Mouse (Mus musculus) left cerebral cortex, adult 11 months (tissue): Measurements from ENCODE around the gene Magi2.
A peak's percentile ranks its signal among the peaks of the same experiment; 100 is the strongest.

Experiments
- DNase-seq: peaks from one replicate; pipeline ENCODE4 v3.0.0; 2022; ENCODE audit warnings: low spot score

Gene Magi2

DNA sequence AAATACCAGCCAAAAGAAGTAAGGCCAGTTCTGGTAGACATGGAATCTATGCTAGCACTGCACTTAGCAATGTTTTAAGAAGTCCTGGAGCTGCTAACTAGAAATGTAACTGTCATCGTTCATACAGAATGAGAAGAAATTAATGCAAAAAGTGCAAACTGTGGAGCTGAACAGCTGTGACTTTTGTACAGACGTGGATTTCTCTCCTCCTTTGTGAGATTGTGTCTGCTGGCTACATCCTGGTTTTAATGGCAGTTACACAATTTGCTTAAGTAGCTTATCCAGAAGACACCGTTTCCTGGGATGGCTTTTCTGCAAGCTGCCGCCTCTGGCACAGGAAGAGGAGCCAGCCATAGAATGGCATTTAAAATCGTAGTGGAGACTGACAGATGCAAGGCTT lies 1136.4 kb downstream of the Magi2 start:
- DNase-seq = no peak

DNA sequence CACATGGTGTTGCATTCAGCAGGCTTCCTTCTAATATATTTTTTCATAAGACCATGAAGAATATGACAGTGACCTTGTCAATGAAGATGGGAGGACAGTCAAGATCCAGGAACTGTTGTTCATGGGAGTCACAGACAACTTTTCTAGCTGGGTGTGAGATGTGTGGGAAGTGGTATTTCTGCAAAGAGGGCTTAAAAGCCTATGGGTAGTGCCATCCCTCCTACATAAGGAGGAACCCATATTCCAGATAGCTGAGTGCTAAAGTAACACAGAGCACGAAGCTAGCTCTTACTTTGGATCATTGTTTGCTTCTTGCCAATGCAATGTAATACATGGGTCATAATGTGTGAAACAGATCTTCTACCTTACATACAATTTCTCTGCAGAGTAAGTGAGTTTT lies 1146.8 kb downstream of the Magi2 start:
- DNase-seq = no peak

DNA sequence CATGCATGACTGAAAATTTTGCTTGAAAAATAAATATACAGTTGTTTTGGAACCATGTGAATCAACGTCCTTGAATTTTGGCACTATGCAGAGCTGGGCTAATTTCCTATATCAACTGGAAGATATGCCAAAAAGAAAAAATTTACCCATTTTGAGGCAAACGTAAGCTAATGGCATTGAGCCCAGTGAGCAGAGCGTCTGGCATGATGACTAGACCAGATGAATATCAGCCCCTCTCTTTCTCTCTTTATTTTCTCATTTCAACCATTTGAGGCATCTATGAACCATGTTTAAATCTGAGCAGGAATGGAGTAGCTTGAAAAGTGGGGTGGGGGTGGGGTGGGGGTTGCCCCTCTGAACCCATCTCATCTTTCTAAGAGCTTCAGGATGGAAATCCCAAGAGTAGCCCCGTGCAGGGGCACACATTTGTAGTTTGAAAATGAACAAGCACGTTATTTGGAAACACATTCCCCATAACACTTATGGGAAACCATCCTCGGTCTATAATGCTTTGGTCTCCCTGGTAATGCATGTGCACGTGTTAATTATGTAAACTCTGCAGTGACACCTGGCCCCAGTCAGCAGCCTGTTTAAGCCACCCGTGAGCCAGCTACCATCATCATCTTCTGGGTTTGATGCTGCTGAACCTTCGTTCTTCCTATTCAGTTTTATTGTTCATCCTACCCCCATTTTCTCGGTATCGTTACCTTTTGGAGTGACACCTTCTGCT lies 1151.4 kb downstream of the Magi2 start:
- no peak for DNase-seq

DNA sequence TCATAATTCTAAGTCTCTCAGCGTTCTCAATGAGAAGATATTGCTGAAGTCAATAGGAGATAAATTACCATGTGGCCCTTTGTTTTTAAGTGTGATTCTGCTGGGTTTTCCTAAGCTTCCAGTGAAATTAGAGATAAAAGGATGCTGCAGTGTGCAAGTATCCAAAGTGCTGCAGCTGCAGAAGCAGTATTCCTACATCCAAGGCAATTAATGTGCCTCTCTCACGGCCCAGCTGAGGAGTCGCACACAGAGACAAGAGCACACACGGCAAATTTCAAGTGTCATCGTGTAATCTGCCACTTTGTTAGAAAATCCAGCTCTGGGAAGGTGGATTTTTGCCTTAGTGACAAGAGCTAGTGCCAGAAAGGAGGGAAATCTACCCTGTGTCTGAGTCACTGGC lies 1177.7 kb downstream of the Magi2 start:
- DNase-seq = no peak

DNA sequence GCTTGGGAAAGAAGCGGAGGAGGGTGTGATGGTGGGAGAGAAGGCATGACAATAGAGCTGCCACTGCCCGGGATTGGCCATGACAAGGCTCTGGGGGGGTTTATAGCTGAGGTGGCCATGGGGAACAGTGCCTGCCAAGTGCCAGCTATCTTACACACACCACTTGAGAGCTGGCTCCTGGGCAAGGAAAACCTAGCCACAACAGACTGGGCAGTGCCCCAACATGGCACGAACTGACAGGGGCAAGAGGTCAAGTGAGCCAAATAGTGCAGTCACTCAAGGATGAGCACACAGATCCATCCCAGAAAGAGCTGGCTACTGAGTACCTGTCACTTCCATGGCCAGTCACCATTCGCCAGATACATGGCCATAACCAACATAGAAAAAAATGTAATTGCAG lies 1179.8 kb downstream of the Magi2 start:
- no peak for DNase-seq

DNA sequence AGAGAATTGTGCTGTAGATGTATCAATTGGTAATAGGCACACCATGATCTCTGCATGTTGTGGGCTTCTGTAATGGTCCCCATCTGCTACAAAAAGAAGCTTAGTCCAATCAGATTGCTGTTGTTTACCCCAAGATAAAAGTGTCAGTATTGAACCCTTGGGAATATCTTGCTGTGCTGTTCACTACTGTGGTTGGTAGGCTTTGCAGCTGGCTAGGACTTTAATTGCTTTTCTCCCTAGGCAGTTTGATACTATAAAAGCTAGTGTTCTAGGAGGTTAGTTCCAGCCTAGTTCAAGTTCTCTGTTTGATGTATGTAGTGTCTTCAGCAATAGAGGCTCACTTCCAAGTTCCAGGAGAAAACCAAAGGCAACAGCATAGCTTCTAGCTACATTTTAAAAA lies 1188.5 kb downstream of the Magi2 start:
- no peak for DNase-seq

DNA sequence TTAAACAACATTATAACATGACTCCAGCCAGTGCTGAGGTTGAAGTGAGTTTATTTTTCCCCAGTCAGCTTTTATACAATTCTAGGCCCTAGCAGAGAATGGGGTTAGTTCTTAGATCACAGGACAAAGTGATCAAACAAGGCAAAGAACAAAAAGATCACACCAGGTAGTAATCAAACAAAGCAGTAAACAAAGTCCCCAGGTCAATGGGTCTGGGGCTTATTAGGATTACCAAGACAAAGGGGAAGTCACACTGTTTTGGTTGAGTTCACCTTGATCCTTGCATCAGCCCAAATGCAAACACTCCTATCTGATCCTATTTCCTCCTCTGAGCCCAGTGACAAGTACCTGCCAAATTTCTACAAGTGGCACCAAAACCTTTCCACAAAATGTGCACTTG lies 1190.5 kb downstream of the Magi2 start:
- DNase-seq = no peak

DNA sequence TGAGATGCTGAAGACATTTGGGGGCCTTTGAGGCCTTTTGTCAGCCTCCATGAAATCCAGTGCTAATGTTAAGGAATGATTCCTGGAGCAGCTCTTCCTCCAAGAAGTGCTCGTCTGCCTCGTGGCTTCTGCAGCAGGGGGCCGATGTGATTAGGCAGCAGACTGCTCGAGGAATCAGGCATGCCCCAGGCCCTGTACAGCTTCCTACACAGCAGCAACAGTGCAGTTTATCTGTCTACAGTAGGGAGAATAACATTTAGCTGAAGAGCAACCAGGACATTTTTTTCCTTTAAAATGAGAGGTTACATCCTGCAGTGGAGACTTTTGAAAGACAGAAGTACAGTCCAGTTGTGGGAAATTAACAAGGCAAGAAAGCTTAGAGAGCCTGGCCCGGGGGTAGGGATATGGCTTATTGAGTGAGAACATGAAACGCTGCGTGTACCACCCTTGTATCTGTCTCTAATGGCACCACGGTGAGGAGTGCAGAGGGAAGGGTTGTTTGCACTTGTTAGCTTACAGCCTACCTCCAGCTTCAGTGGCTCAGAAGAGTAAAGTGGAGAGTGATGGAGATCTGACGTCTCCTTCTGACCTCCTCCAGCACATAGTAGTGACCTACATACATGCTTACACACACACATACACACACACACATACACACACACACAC lies 1205.4 kb downstream of the Magi2 start:
- DNase-seq = no peak

DNA sequence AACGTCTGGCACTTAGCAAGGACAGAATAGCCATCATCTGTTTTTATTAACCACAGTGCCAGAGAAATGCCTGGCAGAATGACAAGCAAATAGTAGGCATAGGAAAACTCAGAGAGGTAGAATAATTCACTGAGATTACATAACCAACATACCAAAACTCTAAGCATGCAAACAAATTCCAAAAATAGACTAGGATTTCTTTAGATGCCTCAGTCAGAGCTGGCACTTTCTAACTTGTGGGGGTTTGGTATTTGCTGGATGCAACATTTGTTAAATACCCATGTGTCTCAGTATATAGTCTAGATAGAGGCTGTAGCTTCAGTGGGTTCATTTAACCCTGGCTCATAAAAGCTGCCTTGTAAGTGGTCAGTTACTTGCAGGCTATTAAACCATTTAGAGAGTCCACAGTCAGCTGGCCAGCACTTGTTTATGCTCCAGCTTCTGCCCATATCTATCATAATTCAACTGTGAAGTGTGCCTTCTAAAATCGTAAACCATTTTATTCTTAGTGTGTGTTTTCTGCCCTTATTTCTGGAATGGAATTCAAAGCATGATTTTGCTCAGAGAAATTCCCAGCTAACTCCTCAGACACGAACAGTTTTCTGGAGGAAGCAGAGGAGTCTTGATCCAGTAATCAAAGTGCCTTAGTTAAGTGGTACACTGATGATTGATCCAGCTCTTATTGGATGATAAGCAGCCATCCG lies 1219.8 kb downstream of the Magi2 start:
- DNase-seq = peak; percentile 42

DNA sequence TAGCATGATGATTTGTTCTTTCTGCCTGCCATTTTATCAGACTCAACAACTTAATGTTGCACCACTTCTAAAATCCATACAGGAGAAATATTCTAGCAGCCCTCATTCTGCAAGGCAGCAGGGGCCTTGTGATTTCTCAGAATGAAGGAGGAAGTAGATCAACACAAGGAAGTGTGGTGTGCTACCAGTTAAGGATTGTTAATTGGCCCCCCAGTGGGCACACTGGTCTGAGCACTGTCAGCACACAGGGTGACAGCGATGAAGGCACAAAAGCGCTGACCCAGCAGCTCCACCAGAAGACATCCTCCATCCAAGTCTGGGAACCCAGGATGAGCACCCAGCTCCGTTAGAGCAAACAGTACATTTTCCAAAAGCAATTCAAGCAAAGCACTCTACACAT lies 1229.3 kb downstream of the Magi2 start:
- DNase-seq = no peak

DNA sequence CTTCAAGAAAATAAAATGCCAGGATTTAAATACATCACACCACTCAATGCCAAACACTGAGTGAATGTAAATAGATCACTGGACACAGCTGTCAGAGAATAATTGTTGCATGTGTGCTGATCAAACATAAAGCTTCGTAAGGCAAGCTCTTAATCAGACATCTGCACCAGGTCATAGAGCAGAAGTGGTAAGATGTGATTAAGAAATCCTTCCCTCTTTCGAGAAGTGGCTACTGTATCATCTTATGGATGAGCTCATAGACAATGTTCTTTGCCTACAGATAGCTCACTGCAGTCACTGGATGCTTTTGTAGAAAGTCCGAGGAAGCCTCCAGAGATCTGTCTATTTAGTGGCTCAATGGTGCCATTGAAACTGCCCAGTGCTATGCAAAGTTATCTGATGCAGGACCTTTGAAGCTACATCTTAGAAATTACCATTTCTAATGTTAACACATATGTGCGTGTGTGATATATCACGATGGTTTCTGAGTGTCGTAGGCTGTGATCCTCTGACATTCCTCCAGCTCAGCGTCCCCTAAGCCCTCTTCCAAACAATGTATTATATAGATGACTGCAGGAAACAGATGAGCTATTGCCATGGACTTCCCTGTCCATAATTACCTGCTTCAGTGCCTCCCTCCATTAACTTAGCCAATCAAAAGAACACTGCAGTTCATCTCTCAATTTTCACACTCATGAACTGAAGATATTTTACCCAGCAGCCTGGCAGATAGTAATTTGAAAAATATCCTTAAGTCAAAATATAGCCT lies 1231.1 kb downstream of the Magi2 start:
- no peak for DNase-seq

DNA sequence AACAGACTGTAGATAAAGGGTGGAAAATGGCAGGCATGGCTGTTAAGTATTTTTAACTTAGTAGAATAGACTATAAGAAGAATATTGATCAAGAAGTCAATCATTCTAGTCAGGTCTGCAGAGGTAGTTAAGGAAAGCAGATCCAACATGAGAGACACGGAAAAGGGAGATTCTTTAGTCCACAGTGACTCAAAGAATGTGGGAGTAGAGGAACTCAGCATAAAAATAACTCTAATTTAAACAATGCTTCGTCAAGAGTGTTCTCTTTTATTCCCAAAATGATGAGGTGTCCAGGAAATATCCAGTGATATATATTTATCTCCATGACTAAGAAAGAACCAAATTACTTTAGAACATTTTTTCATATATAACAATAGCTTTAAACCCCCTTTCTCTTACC lies 1234.9 kb downstream of the Magi2 start:
- no peak for DNase-seq

DNA sequence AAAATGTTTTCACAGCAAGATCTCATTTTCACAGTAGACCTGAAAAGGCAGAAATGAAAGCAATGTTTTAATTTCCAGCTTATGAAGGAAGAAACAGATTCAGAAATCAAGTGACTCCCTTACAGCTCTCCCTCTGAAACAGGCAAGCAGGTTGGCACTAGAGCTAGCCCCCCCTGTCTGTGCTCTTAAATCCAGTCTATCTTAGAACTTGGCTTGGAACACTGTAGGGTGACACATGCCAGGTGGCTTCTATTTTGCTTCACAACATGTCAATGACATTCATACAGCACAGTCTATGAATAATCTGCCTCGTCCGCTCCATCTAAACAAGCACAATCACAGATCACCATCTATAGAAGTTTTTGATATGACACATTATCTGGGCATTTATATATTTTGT lies 1235.5 kb downstream of the Magi2 start:
- peak; percentile 27 for DNase-seq

DNA sequence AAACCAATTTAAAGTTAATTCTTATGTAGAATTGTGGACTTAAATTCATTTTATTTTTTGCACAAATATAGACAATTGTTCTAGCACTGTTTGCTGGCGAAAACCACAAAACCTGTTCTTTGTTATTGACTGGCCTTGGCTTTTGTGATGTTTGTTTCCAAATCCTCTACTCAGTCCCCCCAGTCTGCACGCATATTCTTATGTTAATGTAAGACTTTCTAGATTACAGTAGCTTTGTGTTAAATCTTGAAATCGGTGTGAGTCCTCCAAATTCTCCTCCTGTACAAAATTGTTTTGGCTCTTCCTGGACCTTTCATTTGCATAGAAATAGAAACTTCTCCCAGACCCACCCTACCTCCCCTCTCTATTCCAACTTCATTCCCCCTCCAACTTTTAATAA lies 1242.9 kb downstream of the Magi2 start:
- no peak for DNase-seq

DNA sequence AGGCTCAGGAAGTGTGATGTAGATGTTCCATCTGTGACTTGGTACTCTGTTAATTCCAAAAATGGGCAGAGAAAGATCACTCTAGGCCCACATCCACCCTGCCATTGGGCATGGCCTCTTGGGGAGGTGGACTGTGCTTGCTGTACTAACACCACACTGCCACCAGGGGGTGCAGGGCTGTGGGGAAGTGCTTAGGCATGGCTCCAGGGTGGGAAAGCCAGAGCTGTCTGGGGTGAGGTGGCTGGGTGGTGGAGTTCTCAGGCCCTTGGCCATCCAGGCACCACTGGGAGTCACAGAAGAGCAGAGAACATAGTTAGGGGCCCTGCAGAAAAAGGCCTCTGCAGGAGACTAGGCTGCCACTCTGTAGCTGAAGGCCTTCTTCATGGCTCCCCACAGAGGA lies 1243.6 kb downstream of the Magi2 start:
- no peak for DNase-seq

DNA sequence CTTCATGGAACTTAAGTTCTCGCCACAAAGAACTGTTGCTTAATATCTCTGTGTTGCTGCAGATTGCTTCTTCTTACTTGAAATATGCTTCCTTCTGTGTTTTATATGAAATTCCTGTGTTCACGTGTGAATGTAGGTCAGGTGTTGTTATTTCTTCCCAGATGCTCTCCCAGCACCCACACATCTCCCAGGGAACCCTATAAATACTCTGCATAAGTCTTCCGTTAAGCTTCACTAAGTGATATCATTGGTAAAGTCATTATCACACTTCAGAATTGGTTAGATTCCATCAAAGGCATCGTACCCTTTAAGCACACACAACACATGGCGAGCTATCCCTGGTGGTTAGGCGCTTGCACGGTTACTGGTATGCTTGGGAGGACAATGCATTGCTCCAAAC lies 1257.7 kb downstream of the Magi2 start:
- no peak for DNase-seq

DNA sequence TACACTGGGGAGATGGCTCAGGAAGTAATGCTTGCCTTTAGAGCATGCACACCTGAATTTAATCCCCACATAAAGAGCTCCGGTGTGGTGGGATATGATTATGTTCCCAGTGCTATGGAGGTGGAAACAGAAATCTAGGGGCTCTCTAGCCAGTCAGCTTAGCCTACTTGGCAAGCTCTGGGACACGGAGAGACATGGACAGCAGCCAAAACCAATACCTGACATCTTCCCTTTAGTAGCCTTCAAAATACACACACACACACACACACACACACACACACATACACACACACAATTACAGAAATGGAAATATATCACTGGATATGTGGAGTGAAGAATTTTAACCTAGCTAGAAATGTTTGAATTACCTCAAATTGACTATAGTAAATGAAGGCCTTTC lies 1265.1 kb downstream of the Magi2 start:
- DNase-seq = no peak

DNA sequence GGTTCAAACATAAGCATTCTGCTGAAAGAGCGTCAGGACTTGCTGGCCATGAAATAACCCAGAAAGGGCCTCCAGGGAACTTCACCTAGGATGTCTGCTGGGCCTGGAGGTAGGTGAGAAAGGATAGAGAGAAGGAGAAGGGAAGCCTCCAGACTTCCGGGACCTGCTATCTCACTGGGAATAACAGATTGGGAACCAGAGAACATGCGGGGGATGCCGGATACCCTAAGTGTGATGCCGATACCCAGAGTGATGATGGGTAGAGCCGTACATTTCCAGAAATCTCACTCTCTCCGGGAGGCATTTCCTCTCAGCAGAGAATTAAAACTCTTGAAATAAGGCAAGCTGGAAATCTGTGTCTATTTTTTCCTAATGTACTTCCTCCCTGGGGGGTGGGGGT lies 1265.8 kb downstream of the Magi2 start:
- peak; percentile 47 for DNase-seq

DNA sequence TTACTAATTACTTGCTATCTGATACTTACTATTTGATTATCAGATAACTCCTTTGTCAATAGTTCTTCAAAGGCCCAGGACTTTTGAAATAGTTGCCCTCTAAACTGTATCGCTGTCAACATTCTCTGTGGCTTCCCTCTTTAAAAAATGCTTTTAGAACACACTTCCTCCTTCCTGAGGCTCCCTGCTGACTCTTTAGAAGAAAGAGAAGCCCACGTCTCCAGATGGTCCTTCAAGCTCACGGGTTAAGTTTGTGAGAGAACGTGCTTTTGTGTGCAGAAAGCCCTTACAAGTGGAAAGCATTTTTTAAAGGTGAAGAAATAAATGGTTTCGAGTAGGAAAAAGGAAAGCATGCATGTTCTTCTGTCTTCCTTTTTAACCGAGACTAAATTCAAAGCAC lies 1267.2 kb downstream of the Magi2 start:
- DNase-seq = no peak

DNA sequence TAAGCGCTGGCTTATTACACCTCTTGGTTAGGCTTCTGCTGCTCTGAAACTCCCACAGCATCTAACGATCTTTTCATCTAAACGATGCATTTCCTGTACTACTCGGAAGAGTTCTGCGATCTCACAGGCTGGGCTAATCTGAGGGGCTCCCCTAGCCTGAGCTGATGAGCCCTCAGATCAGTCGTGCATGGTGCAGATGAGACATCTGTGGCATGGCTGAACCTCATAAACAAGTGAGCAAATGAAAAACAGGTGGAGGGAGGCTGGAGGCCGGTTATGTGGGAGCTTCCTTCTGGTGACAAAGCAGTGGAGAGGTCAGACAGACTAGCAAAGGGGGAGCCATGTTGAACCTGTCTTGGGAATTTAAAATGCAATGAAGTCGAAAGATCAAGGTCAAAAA lies 1270.1 kb downstream of the Magi2 start:
- DNase-seq = no peak

DNA sequence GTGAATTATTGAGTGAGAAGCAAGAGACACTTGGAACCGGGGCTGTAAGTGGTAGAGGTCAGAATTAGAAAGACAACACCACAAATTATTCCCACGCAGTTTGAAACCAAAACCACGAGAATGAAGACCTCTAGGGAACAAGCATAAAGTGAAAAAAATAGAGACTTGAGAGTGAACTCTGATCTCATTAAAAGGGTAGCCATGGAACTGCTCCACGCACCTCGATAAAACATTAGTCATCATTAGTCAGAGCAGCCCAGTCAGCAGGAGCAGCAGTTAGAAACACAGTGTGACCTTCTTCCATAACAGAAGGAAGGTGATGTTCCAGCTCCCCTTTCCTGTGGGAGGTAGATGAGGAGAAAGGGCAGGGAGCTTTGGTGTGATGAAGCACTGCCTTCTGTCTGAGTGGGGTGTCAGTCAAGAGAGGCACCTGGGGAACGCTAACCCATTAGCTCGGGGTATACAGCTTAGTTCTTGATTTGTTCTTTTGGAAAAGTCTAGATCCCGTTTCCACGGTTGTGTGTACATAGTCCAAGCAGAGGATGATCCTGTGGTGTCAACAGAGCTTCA lies 1272.3 kb downstream of the Magi2 start:
- DNase-seq = no peak

DNA sequence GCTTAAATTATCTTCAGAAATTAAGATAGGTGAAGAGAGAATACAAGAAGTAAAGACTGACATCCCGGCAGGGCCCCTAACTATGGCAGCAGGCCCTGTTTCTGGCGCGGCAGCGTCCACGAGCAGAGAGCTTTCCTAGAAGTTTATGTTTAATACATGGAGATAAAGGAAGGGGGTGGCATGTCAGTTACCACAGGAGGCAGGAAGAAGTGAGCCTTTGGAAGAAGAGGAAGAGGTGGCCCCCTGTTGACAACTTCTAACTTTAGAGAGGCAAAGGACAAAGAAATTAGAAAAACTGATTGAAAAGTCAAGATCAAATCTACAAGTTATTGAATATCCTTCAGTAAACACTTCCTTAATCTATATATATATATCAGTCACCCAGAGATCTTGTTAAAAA lies 1281.8 kb downstream of the Magi2 start:
- DNase-seq = no peak
